Mouse (Mus musculus) A20 (cell line): ENCODE results near the gene Nme7.
A peak's percentile ranks its signal among the peaks of the same experiment; 100 is the strongest.

Experiments used
- DNase-seq: peaks from one replicate; pipeline ENCODE4 v3.0.0-alpha.2; 2011; ENCODE audit warnings: low read depth, low spot score

Gene Nme7

GRCm38 (mm10) chr1:164303821-164304220 is at the start of gene Nme7:
Gene Nme7, plus strand, starts transcription at chr1:164304121.
- DNase-seq = no peak

- DNase-seq = no peak
These were observed 49.1 kb upstream of the Nme7 start for GRCm38 (mm10) chr1:164254836-164255235.

GRCm38 (mm10) chr1:164260171-164261028 is 43.5 kb upstream of the Nme7 start:
- no peak for DNase-seq

- DNase-seq = no peak
These were observed 42.4 kb upstream of the Nme7 start for GRCm38 (mm10) chr1:164261553-164261952.

GRCm38 (mm10) chr1:164270941-164271340 is 33.0 kb upstream of the Nme7 start:
- DNase-seq = no peak

GRCm38 (mm10) chr1:164273659-164274058 is 30.3 kb upstream of the Nme7 start:
- DNase-seq = no peak

- peak; percentile 99 for DNase-seq
These were observed 28.4 kb upstream of the Nme7 start, which contains the start of gene Ccdc181 for GRCm38 (mm10) chr1:164275455-164275954. Gene Ccdc181, plus strand, starts transcription at chr1:164275585.

GRCm38 (mm10) chr1:164276552-164276951 is 27.4 kb upstream of the Nme7 start:
- DNase-seq = peak; percentile 28

- no peak for DNase-seq
These were observed 24.6 kb upstream of the Nme7 start for GRCm38 (mm10) chr1:164279332-164279731.

GRCm38 (mm10) chr1:164284007-164284406 is 19.9 kb upstream of the Nme7 start:
- DNase-seq = no peak

- DNase-seq = no peak
These were observed 16.5 kb upstream of the Nme7 start for GRCm38 (mm10) chr1:164287406-164287805.

GRCm38 (mm10) chr1:164292040-164292439 is 11.9 kb upstream of the Nme7 start:
- no peak for DNase-seq

GRCm38 (mm10) chr1:164294071-164294470 is 9.8 kb upstream of the Nme7 start:
- no peak for DNase-seq

GRCm38 (mm10) chr1:164296473-164296872 is 7.4 kb upstream of the Nme7 start:
- DNase-seq = no peak

GRCm38 (mm10) chr1:164301949-164302348 is 2.0 kb upstream of the Nme7 start:
- DNase-seq = no peak

GRCm38 (mm10) chr1:164307124-164307751 is 3.3 kb downstream of the Nme7 start, which contains the start of gene Blzf1:
Gene Blzf1, minus strand, starts transcription at chr1:164307489.
- peak; percentile 99 for DNase-seq

GRCm38 (mm10) chr1:164307922-164308321 is 4.0 kb downstream of the Nme7 start:
- no peak for DNase-seq

- DNase-seq = no peak
These were observed 10.2 kb downstream of the Nme7 start for GRCm38 (mm10) chr1:164314085-164314484.

GRCm38 (mm10) chr1:164315266-164315665 is 11.3 kb downstream of the Nme7 start:
- DNase-seq = peak; percentile 47

- peak; percentile 74 for DNase-seq
These were observed 12.8 kb downstream of the Nme7 start for GRCm38 (mm10) chr1:164316697-164317096.

GRCm38 (mm10) chr1:164317261-164317660 is 13.3 kb downstream of the Nme7 start:
- DNase-seq = no peak

GRCm38 (mm10) chr1:164318474-164318873 is 14.6 kb downstream of the Nme7 start:
- no peak for DNase-seq
